Comparison of ENCODE assay signal across 14 mouse cellular contexts in genomic region chr4:117847011-117847410, GRCm38 (mm10). TPM values are rescaled to one million over a fixed set of nuclear protein-coding genes. Genes with fewer than 3 reads are reported as not detected.
DNase-seq lines count a peak whose midpoint lies in the region; ATAC-seq lines count a peak whose summit lies in the region.
"Had no signal": no experiment of that assay in that cellular context is flagged by ENCODE, and none has a peak within 500 bp of the region (broad histone marks: within the 10 kb centered on the region; RNA-seq: fewer than 3 reads in every experiment).

No protein-coding gene starts in this region.

- 52% methylated on average over 2 of the region's 2 CpGs for WGBS in hindbrain, embryonic 10.5 days
- WGBS in hindbrain, embryonic 14.5 days: 36% methylated on average over 2 of the region's 2 CpGs
- 23% methylated on average over 2 of the region's 2 CpGs for WGBS in hindbrain, embryonic 13.5 days
- WGBS in midbrain, embryonic 16.5 days: 30% methylated on average over 2 of the region's 2 CpGs

- DNase-seq in hindbrain, embryonic 10.5 days (ENCODE audit: low spot score): no peak
- DNase-seq in hindbrain, embryonic 14.5 days (ENCODE audit: low spot score): no peak
- peak; percentile 63 for DNase-seq in lung, postnatal 10 days
- no peak for DNase-seq in lung, postnatal 25 days (ENCODE audit: low spot score)
- no peak for DNase-seq in ovary, postnatal 10 days (ENCODE audit: low spot score)
- no peak for DNase-seq in heart, postnatal 10 days
- DNase-seq: cerebellum, adult 18-20 months; thymus, adult 2 months had no signal

- H3K9ac ChIP-seq in hindbrain, embryonic 14.5 days: no peak overlapping the region
- no peak overlapping the region for H3K9ac ChIP-seq in hindbrain, embryonic 13.5 days
- H3K9ac ChIP-seq in midbrain, embryonic 16.5 days (ENCODE audit: low read depth, low read length): no peak overlapping the region
- H3K9ac ChIP-seq: heart, embryonic 13.5 days had no signal

- H3K4me3 ChIP-seq in hindbrain, embryonic 10.5 days: no peak overlapping the region
- H3K4me3 ChIP-seq in hindbrain, embryonic 14.5 days (replicated peaks; ENCODE audit: low read length): no peak overlapping the region
- H3K4me3 ChIP-seq in hindbrain, embryonic 13.5 days: no peak overlapping the region
- no peak overlapping the region for H3K4me3 ChIP-seq in midbrain, embryonic 16.5 days (ENCODE audit: low read depth, low read length)
- H3K4me3 ChIP-seq: erythroblast, embryonic 14.5 days; heart, embryonic 13.5 days had no signal

- no peaks in the 10 kb centered on the region for H3K27me3 ChIP-seq in hindbrain, embryonic 10.5 days (ENCODE audit: insufficient read depth, poor library complexity, severe bottlenecking)
- H3K27me3 ChIP-seq in hindbrain, embryonic 14.5 days (ENCODE audit: control insufficient read depth, insufficient read depth, low read length): no peaks in the 10 kb centered on the region
- 0 out of 2 replicates have a peak, but pooled peaks cover 3% of the 10 kb centered on the region for H3K27me3 ChIP-seq in hindbrain, embryonic 13.5 days
- H3K27me3 ChIP-seq in midbrain, embryonic 16.5 days (ENCODE audit: control insufficient read depth, insufficient read depth, low read depth, low read length): no peaks in the 10 kb centered on the region
- H3K27me3 ChIP-seq: CH12.LX had no signal

- no peaks in the 10 kb centered on the region for H3K36me3 ChIP-seq in hindbrain, embryonic 10.5 days
- no peaks in the 10 kb centered on the region for H3K36me3 ChIP-seq in hindbrain, embryonic 14.5 days (replicated peaks; ENCODE audit: control insufficient read depth, insufficient read depth)
- H3K36me3 ChIP-seq in hindbrain, embryonic 13.5 days: no peaks in the 10 kb centered on the region
- H3K36me3 ChIP-seq in midbrain, embryonic 16.5 days (ENCODE audit: control insufficient read depth, insufficient read depth, low read length): no peaks in the 10 kb centered on the region

- peaks cover 41% of the 10 kb centered on the region for H3K4me1 ChIP-seq in hindbrain, embryonic 10.5 days (replicated peaks)
- peaks cover 13% of the 10 kb centered on the region; the same call in 1 of the 2 replicates for H3K4me1 ChIP-seq in hindbrain, embryonic 14.5 days (replicated peaks; ENCODE audit: control insufficient read depth, insufficient read depth, low read length)
- peaks cover 36% of the 10 kb centered on the region for H3K4me1 ChIP-seq in hindbrain, embryonic 13.5 days (replicated peaks)
- peaks cover 4% of the 10 kb centered on the region; the same call in 1 of the 2 replicates for H3K4me1 ChIP-seq in midbrain, embryonic 16.5 days (ENCODE audit: control insufficient read depth, insufficient read depth, low read length)

- H3K27ac ChIP-seq in hindbrain, embryonic 10.5 days: peak overlapping the region; percentile 66
- H3K27ac ChIP-seq in hindbrain, embryonic 14.5 days: no peak overlapping the region
- peak overlapping the region; percentile 4; the same call in 1 of the 2 replicates for H3K27ac ChIP-seq in hindbrain, embryonic 13.5 days
- no peak overlapping the region for H3K27ac ChIP-seq in midbrain, embryonic 16.5 days (ENCODE audit: low read length)
- H3K27ac ChIP-seq: heart, embryonic 13.5 days had no signal

- intact Hi-C loops in heart, postnatal 10 days (cut with DNase I): no loop called here

- ATAC-seq in hindbrain, embryonic 14.5 days (ENCODE audit: low FRiP score): no peak
- ATAC-seq in hindbrain, embryonic 13.5 days (ENCODE audit: low FRiP score): no peak
- ATAC-seq in midbrain, embryonic 16.5 days: peak; percentile 50; the same call in 1 of the 2 replicates

- no peaks in the 10 kb centered on the region for H3K9me3 ChIP-seq in hindbrain, embryonic 10.5 days
- H3K9me3 ChIP-seq in hindbrain, embryonic 14.5 days (ENCODE audit: control insufficient read depth, low read length): no peaks in the 10 kb centered on the region
- no peaks in the 10 kb centered on the region for H3K9me3 ChIP-seq in hindbrain, embryonic 13.5 days
- no peaks in the 10 kb centered on the region for H3K9me3 ChIP-seq in midbrain, embryonic 16.5 days (replicated peaks; ENCODE audit: control insufficient read depth, low read length, poor library complexity, severe bottlenecking)
- H3K9me3 ChIP-seq: heart, embryonic 13.5 days had no signal

- no peak overlapping the region for H3K4me2 ChIP-seq in hindbrain, embryonic 14.5 days (replicated peaks)
- no peak overlapping the region for H3K4me2 ChIP-seq in hindbrain, embryonic 13.5 days
- no peak overlapping the region for H3K4me2 ChIP-seq in midbrain, embryonic 16.5 days (ENCODE audit: low read length)
- H3K4me2 ChIP-seq: heart, embryonic 13.5 days had no signal

RNA-seq across cellular contexts. Expression of gene Slc6a9, which starts 12.7 kb away (rescaled TPM):
- polyA plus RNA-seq in hindbrain, embryonic 10.5 days (2016; fragmentation: Nextera tagmentation; extraction: Ambion mirVana): 7.2 and 7.3 TPM in 2 replicates
- 33.7 and 37.1 TPM in 2 replicates for polyA plus RNA-seq in hindbrain, embryonic 14.5 days (2014; fragmentation: Nextera tagmentation; extraction: Ambion mirVana)
- polyA plus RNA-seq in hindbrain, embryonic 13.5 days (2015; fragmentation: Nextera tagmentation; extraction: Ambion mirVana): 22.8 and 27.7 TPM in 2 replicates
- 32.2 and 45.9 TPM in 2 replicates for polyA plus RNA-seq in midbrain, embryonic 16.5 days (2015; fragmentation: Nextera tagmentation; extraction: Ambion mirVana)
- total RNA-seq in heart, postnatal 10 days (2021): 1 to 10 TPM; 5.0 to 5.5 TPM

RNA-seq across cellular contexts. Expression of gene Ccdc24, which starts 25.3 kb away (rescaled TPM):
- 2.0 and 2.4 TPM in 2 replicates for polyA plus RNA-seq in hindbrain, embryonic 10.5 days (2016; fragmentation: Nextera tagmentation; extraction: Ambion mirVana)
- 2.5 and 3.9 TPM in 2 replicates for polyA plus RNA-seq in hindbrain, embryonic 14.5 days (2014; fragmentation: Nextera tagmentation; extraction: Ambion mirVana)
- polyA plus RNA-seq in hindbrain, embryonic 13.5 days (2015; fragmentation: Nextera tagmentation; extraction: Ambion mirVana): 1.6 and 2.8 TPM in 2 replicates
- polyA plus RNA-seq in midbrain, embryonic 16.5 days (2015; fragmentation: Nextera tagmentation; extraction: Ambion mirVana): 2.3 and 2.4 TPM in 2 replicates
- under 1 TPM; 0.36 to 0.55 TPM for total RNA-seq in heart, postnatal 10 days (2021)
- total RNA-seq: megakaryocyte, adult 5-6 weeks had no signal

RNA-seq across cellular contexts. Expression of gene B4galt2, which starts 36.3 kb away (rescaled TPM):
- polyA plus RNA-seq in hindbrain, embryonic 10.5 days (2016; fragmentation: Nextera tagmentation; extraction: Ambion mirVana): 22.7 and 31.7 TPM in 2 replicates
- polyA plus RNA-seq in hindbrain, embryonic 14.5 days (2014; fragmentation: Nextera tagmentation; extraction: Ambion mirVana): 78.0 and 81.4 TPM in 2 replicates
- 45.2 and 45.4 TPM in 2 replicates for polyA plus RNA-seq in hindbrain, embryonic 13.5 days (2015; fragmentation: Nextera tagmentation; extraction: Ambion mirVana)
- 58.8 and 65.5 TPM in 2 replicates for polyA plus RNA-seq in midbrain, embryonic 16.5 days (2015; fragmentation: Nextera tagmentation; extraction: Ambion mirVana)
- 10 to 100 TPM; 13.7 to 15.6 TPM for total RNA-seq in heart, postnatal 10 days (2021)
- total RNA-seq: megakaryocyte, adult 5-6 weeks had no signal

RNA-seq across cellular contexts. Expression of gene Atp6v0b, which starts 40.1 kb away (rescaled TPM):
- polyA plus RNA-seq in hindbrain, embryonic 10.5 days (2016; fragmentation: Nextera tagmentation; extraction: Ambion mirVana): 208 and 263 TPM in 2 replicates
- polyA plus RNA-seq in hindbrain, embryonic 14.5 days (2014; fragmentation: Nextera tagmentation; extraction: Ambion mirVana): 589 and 599 TPM in 2 replicates
- 485 and 492 TPM in 2 replicates for polyA plus RNA-seq in hindbrain, embryonic 13.5 days (2015; fragmentation: Nextera tagmentation; extraction: Ambion mirVana)
- 581 and 673 TPM in 2 replicates for polyA plus RNA-seq in midbrain, embryonic 16.5 days (2015; fragmentation: Nextera tagmentation; extraction: Ambion mirVana)
- total RNA-seq in heart, postnatal 10 days (2021): 100 to 1,000 TPM; 133 to 134 TPM

RNA-seq across cellular contexts. Expression of gene Dph2, which starts 44.8 kb away (rescaled TPM):
- polyA plus RNA-seq in hindbrain, embryonic 10.5 days (2016; fragmentation: Nextera tagmentation; extraction: Ambion mirVana): 27.1 and 27.5 TPM in 2 replicates
- 22.9 and 25.1 TPM in 2 replicates for polyA plus RNA-seq in hindbrain, embryonic 14.5 days (2014; fragmentation: Nextera tagmentation; extraction: Ambion mirVana)
- 24.0 and 24.8 TPM in 2 replicates for polyA plus RNA-seq in hindbrain, embryonic 13.5 days (2015; fragmentation: Nextera tagmentation; extraction: Ambion mirVana)
- polyA plus RNA-seq in midbrain, embryonic 16.5 days (2015; fragmentation: Nextera tagmentation; extraction: Ambion mirVana): 21.2 and 23.1 TPM in 2 replicates
- total RNA-seq in heart, postnatal 10 days (2021): 1 to 10 TPM; 2.8 to 4.8 TPM

Comparison
In these comparisons a context has a peak if more than half of its experiments do, and no peak if none do; other contexts are left out.
1. H3K27ac ChIP-seq: peak in hindbrain, embryonic 10.5 days (single experiment) and hindbrain, embryonic 13.5 days (single experiment); none in hindbrain, embryonic 14.5 days (single experiment) and midbrain, embryonic 16.5 days (single experiment).